Mouse (Mus musculus): ENCODE results near the gene Adam23. TPM values are rescaled to one million over a fixed set of nuclear protein-coding genes. Genes with fewer than 3 reads are reported as not detected.
A peak's percentile ranks its signal among the peaks of the same experiment; 100 is the strongest.

Adam23 gene
- polyA plus RNA-seq, 1 experiment from 2014 or later: 6.5 TPM

GRCm38 (mm10) chr1:63457801-63458519, 12.3 kb downstream of the Adam23 start:
- Histone ChIP-seq H3K36me3 (ENCODE audit: control insufficient read depth, insufficient read depth, low read length) (no peaks in the 10 kb centered on the region), H3K4me1 (ENCODE audit: control insufficient read depth, insufficient read depth, low read length) (no peaks in the 10 kb centered on the region), H3K4me3 (ENCODE audit: low read depth, low read length) (no peak overlapping the region), H3K27me3 (ENCODE audit: control insufficient read depth, insufficient read depth, low read length) (no peaks in the 10 kb centered on the region), H3K9me3 (ENCODE audit: control insufficient read depth, low read length) (no peaks in the 10 kb centered on the region), H3K27ac (ENCODE audit: low read depth, low read length) (no peak overlapping the region), H3K4me2 (ENCODE audit: low read depth) (no peak overlapping the region), H3K9ac (ENCODE audit: low read length) (no peak overlapping the region)
- ATAC-seq (ENCODE audit: insufficient read depth, low FRiP score, low TSS enrichment) (no peak), DNase-seq (ENCODE audit: low spot score) (peak; percentile 40)
- 65% methylated on average over 8 of the region's 8 CpGs for WGBS

GRCm38 (mm10) chr1:63459151-63459550, 13.5 kb downstream of the Adam23 start:
- Histone ChIP-seq H3K36me3 (ENCODE audit: control insufficient read depth, insufficient read depth, low read length) (no peaks in the 10 kb centered on the region), H3K4me1 (ENCODE audit: control insufficient read depth, insufficient read depth, low read length) (no peaks in the 10 kb centered on the region), H3K9ac (ENCODE audit: low read length) (no peak overlapping the region), H3K27me3 (ENCODE audit: control insufficient read depth, insufficient read depth, low read length) (no peaks in the 10 kb centered on the region), H3K9me3 (ENCODE audit: control insufficient read depth, low read length) (no peaks in the 10 kb centered on the region), H3K27ac (ENCODE audit: low read depth, low read length) (no peak overlapping the region), H3K4me2 (ENCODE audit: low read depth) (no peak overlapping the region), H3K4me3 (ENCODE audit: low read depth, low read length) (no peak overlapping the region)
- DNase-seq (ENCODE audit: low spot score) (no peak), ATAC-seq (ENCODE audit: insufficient read depth, low FRiP score, low TSS enrichment) (no peak)
- 64% methylated on average over 3 of the region's 3 CpGs for WGBS

GRCm38 (mm10) chr1:63459926-63460325, 14.2 kb downstream of the Adam23 start:
- 81% methylated on average over 6 of the region's 6 CpGs for WGBS

GRCm38 (mm10) chr1:63464441-63464840, 18.8 kb downstream of the Adam23 start:
- Histone ChIP-seq H3K27me3 (ENCODE audit: control insufficient read depth, insufficient read depth, low read length) (no peaks in the 10 kb centered on the region), H3K9me3 (ENCODE audit: control insufficient read depth, low read length) (no peaks in the 10 kb centered on the region), H3K27ac (ENCODE audit: low read depth, low read length) (no peak overlapping the region), H3K9ac (ENCODE audit: low read length) (no peak overlapping the region), H3K4me2 (ENCODE audit: low read depth) (no peak overlapping the region), H3K4me1 (ENCODE audit: control insufficient read depth, insufficient read depth, low read length) (no peaks in the 10 kb centered on the region), H3K4me3 (ENCODE audit: low read depth, low read length) (no peak overlapping the region), H3K36me3 (ENCODE audit: control insufficient read depth, insufficient read depth, low read length) (no peaks in the 10 kb centered on the region)
- no peak for ATAC-seq (ENCODE audit: insufficient read depth, low FRiP score, low TSS enrichment)
- 68% methylated on average over 1 of the region's 1 CpGs for WGBS
- no peak for DNase-seq (ENCODE audit: low spot score)

More at GRCm38 (mm10) chr1:63459926-63460325, 14.2 kb downstream of the Adam23 start:
- no peak overlapping the region for H3K9ac ChIP-seq (ENCODE audit: low read length)
- H3K9me3 ChIP-seq (ENCODE audit: control insufficient read depth, low read length): no peaks in the 10 kb centered on the region
- H3K4me3 ChIP-seq (ENCODE audit: low read depth, low read length): no peak overlapping the region
- no peak overlapping the region for H3K27ac ChIP-seq (ENCODE audit: low read depth, low read length)
- no peaks in the 10 kb centered on the region for H3K27me3 ChIP-seq (ENCODE audit: control insufficient read depth, insufficient read depth, low read length)
- ATAC-seq (ENCODE audit: insufficient read depth, low FRiP score, low TSS enrichment) (no peak), DNase-seq (ENCODE audit: low spot score) (no peak)
- no peaks in the 10 kb centered on the region for H3K4me1 ChIP-seq (ENCODE audit: control insufficient read depth, insufficient read depth, low read length)
- H3K36me3 ChIP-seq (ENCODE audit: control insufficient read depth, insufficient read depth, low read length): no peaks in the 10 kb centered on the region
- no peak overlapping the region for H3K4me2 ChIP-seq (ENCODE audit: low read depth)

- Histone ChIP-seq H3K9me3 (ENCODE audit: control insufficient read depth, low read length) (no peaks in the 10 kb centered on the region), H3K36me3 (ENCODE audit: control insufficient read depth, insufficient read depth, low read length) (no peaks in the 10 kb centered on the region), H3K4me2 (ENCODE audit: low read depth) (no peak overlapping the region), H3K27ac (ENCODE audit: low read depth, low read length) (no peak overlapping the region), H3K9ac (ENCODE audit: low read length) (no peak overlapping the region), H3K4me1 (ENCODE audit: control insufficient read depth, insufficient read depth, low read length) (no peaks in the 10 kb centered on the region), H3K4me3 (ENCODE audit: low read depth, low read length) (no peak overlapping the region), H3K27me3 (ENCODE audit: control insufficient read depth, insufficient read depth, low read length) (no peaks in the 10 kb centered on the region)
- no peak for ATAC-seq (ENCODE audit: insufficient read depth, low FRiP score, low TSS enrichment)
- no peak for DNase-seq (ENCODE audit: low spot score)
- WGBS: 48% methylated on average over 2 of the region's 2 CpGs
Observed at GRCm38 (mm10) chr1:63473272-63473671, 27.6 kb downstream of the Adam23 start.

- H3K4me1 ChIP-seq (ENCODE audit: control insufficient read depth, insufficient read depth, low read length): no peaks in the 10 kb centered on the region
- WGBS: 15% methylated on average over 8 of the region's 8 CpGs
- no peak overlapping the region for H3K4me2 ChIP-seq (ENCODE audit: low read depth)
- ATAC-seq (ENCODE audit: insufficient read depth, low FRiP score, low TSS enrichment) (no peak), DNase-seq (ENCODE audit: low spot score) (no peak)
- H3K9ac ChIP-seq (ENCODE audit: low read length): no peak overlapping the region
- H3K27ac ChIP-seq (ENCODE audit: low read depth, low read length): no peak overlapping the region
- no peaks in the 10 kb centered on the region for H3K9me3 ChIP-seq (ENCODE audit: control insufficient read depth, low read length)
- H3K4me3 ChIP-seq (ENCODE audit: low read depth, low read length): no peak overlapping the region
- no peaks in the 10 kb centered on the region for H3K27me3 ChIP-seq (ENCODE audit: control insufficient read depth, insufficient read depth, low read length)
- H3K36me3 ChIP-seq (ENCODE audit: control insufficient read depth, insufficient read depth, low read length): no peaks in the 10 kb centered on the region
Observed at GRCm38 (mm10) chr1:63473696-63474095, 28.0 kb downstream of the Adam23 start.

GRCm38 (mm10) chr1:63478946-63479345, 33.3 kb downstream of the Adam23 start:
- 92% methylated on average over 5 of the region's 5 CpGs for WGBS
- Histone ChIP-seq H3K27me3 (ENCODE audit: control insufficient read depth, insufficient read depth, low read length) (no peaks in the 10 kb centered on the region), H3K4me2 (ENCODE audit: low read depth) (no peak overlapping the region), H3K9ac (ENCODE audit: low read length) (no peak overlapping the region), H3K4me3 (ENCODE audit: low read depth, low read length) (no peak overlapping the region), H3K4me1 (ENCODE audit: control insufficient read depth, insufficient read depth, low read length) (no peaks in the 10 kb centered on the region), H3K36me3 (ENCODE audit: control insufficient read depth, insufficient read depth, low read length) (no peaks in the 10 kb centered on the region), H3K9me3 (ENCODE audit: control insufficient read depth, low read length) (no peaks in the 10 kb centered on the region), H3K27ac (ENCODE audit: low read depth, low read length) (no peak overlapping the region)
- ATAC-seq (ENCODE audit: insufficient read depth, low FRiP score, low TSS enrichment): no peak
- DNase-seq (ENCODE audit: low spot score): no peak

GRCm38 (mm10) chr1:63484646-63485045, 39.0 kb downstream of the Adam23 start:
- no peak for DNase-seq (ENCODE audit: low spot score)
- no peaks in the 10 kb centered on the region for H3K27me3 ChIP-seq (ENCODE audit: control insufficient read depth, insufficient read depth, low read length)
- H3K36me3 ChIP-seq (ENCODE audit: control insufficient read depth, insufficient read depth, low read length): no peaks in the 10 kb centered on the region

GRCm38 (mm10) chr1:63486646-63487045, 41.0 kb downstream of the Adam23 start:
- DNase-seq (ENCODE audit: low spot score) (no peak), ATAC-seq (ENCODE audit: insufficient read depth, low FRiP score, low TSS enrichment) (no peak)
- no peaks in the 10 kb centered on the region for H3K36me3 ChIP-seq (ENCODE audit: control insufficient read depth, insufficient read depth, low read length)
- no peaks in the 10 kb centered on the region for H3K4me1 ChIP-seq (ENCODE audit: control insufficient read depth, insufficient read depth, low read length)
- no peaks in the 10 kb centered on the region for H3K27me3 ChIP-seq (ENCODE audit: control insufficient read depth, insufficient read depth, low read length)
- no peak overlapping the region for H3K27ac ChIP-seq (ENCODE audit: low read depth, low read length)
- no peak overlapping the region for H3K9ac ChIP-seq (ENCODE audit: low read length)
- 93% methylated on average over 2 of the region's 2 CpGs for WGBS
- H3K9me3 ChIP-seq (ENCODE audit: control insufficient read depth, low read length): no peaks in the 10 kb centered on the region
- no peak overlapping the region for H3K4me3 ChIP-seq (ENCODE audit: low read depth, low read length)
- no peak overlapping the region for H3K4me2 ChIP-seq (ENCODE audit: low read depth)

More at GRCm38 (mm10) chr1:63484646-63485045, 39.0 kb downstream of the Adam23 start:
- Histone ChIP-seq H3K9ac (ENCODE audit: low read length) (no peak overlapping the region), H3K9me3 (ENCODE audit: control insufficient read depth, low read length) (no peaks in the 10 kb centered on the region), H3K27ac (ENCODE audit: low read depth, low read length) (no peak overlapping the region), H3K4me2 (ENCODE audit: low read depth) (no peak overlapping the region), H3K4me3 (ENCODE audit: low read depth, low read length) (no peak overlapping the region), H3K4me1 (ENCODE audit: control insufficient read depth, insufficient read depth, low read length) (no peaks in the 10 kb centered on the region)
- 94% methylated on average over 6 of the region's 6 CpGs for WGBS
- no peak for ATAC-seq (ENCODE audit: insufficient read depth, low FRiP score, low TSS enrichment)

All from neural tube, embryonic 11.5 days (tissue).